Mouse (Mus musculus): ENCODE measurements around the gene Chpt1.

DNA sequence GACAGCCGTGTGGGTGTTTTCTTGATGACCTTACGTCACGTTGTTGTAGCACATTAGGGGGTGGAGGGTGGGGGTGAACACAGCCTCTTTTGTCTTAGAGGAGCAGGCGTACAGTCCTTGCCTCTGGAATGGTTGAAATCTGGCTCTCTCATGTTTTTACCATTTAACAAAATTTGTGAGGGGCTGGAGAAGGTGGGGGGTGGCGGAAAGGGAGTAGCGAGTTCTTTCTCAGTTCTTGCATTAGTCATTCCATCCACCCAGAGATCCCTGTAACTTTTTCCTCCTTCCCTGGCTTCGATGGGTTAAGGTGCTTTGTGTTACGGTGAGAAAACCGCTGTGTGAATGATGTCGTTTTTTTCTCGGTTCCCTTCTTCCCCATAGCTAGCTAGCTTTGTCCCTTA, 83.7 kb downstream of the Chpt1 start:
- TF ChIP-seq CTCF (IDR thresholded peaks at IDR 0.05; ENCODE audit: low read depth, low read length): no peak
- no peak for TF ChIP-seq POLR2A (IDR thresholded peaks at IDR 0.05; ENCODE audit: insufficient read depth, low read length)
- no peak for TF ChIP-seq EP300 (IDR thresholded peaks at IDR 0.05; ENCODE audit: insufficient read depth, low read depth, low read length)

Data from ES-Bruce4 (cell line).